Mouse (Mus musculus): ENCODE results near the gene Vps35l.

DNA sequence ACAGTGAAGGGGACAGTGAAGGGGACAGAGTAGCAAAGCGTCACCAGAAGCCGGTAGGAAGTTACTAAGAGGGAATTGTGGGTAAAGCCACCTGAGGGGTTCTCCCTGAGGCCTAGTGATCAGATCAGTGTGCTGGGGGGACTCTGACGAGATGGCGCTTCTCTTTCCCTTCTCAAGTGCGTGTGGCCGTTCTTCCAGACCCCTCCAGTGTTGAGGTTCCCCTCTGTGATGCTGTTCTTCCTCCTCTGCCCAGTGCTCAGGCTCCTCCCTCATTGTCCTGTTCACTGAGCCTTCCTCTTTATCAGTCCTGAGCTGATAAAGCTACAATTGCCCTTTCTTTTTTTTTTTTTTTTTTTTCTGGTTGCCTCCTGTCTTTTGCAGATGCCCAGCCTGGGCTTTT is 2.3 kb downstream of the Vps35l start:
- TF ChIP-seq CTCF (conservative IDR thresholded peaks at IDR 0.05; ENCODE audit: low read length) (no peak), NANOG (IDR thresholded peaks at IDR 0.05; ENCODE audit: borderline replicate concordance, low read length) (no peak)

Data from E14TG2a.4 (cell line).